Mouse (Mus musculus): Measurements from ENCODE around the gene Vmn2r83. TPM values are rescaled to one million over a fixed set of nuclear protein-coding genes. Genes with fewer than 3 reads are reported as not detected.
"Not testable (repeated sequence)": the region's sequence is repeated elsewhere in the genome, so short reads cannot be mapped to it uniquely, and the experiment has no call there.

Gene Vmn2r83
- total RNA-seq (2022): not detected

GRCm38 (mm10) chr10:79468431-79468830 is at the start of gene Vmn2r83:
TSS of gene Vmn2r83 (plus strand) at chr10:79468731.
- DNase-seq (ENCODE audit: low spot score): no peak

GRCm38 (mm10) chr10:79435141-79435820 is 33.2 kb upstream of the Vmn2r83 start:
- not testable (repeated sequence) for DNase-seq (ENCODE audit: low spot score)

GRCm38 (mm10) chr10:79495886-79496285 is 27.4 kb downstream of the Vmn2r83 start:
- DNase-seq (ENCODE audit: low spot score): no peak

- no peak for DNase-seq (ENCODE audit: low spot score)
These were observed 28.3 kb downstream of the Vmn2r83 start for GRCm38 (mm10) chr10:79496701-79497288.

GRCm38 (mm10) chr10:79502830-79503644 is 34.5 kb downstream of the Vmn2r83 start:
- DNase-seq (ENCODE audit: low spot score): no peak

- no peak for DNase-seq (ENCODE audit: low spot score)
These were observed 38.2 kb downstream of the Vmn2r83 start for GRCm38 (mm10) chr10:79506709-79507108.

GRCm38 (mm10) chr10:79524433-79524832 is 55.9 kb downstream of the Vmn2r83 start:
- no peak for DNase-seq (ENCODE audit: low spot score)

GRCm38 (mm10) chr10:79525456-79526325 is 57.2 kb downstream of the Vmn2r83 start:
- DNase-seq (ENCODE audit: low spot score): no peak

- DNase-seq (ENCODE audit: low spot score): no peak
These were observed 58.3 kb downstream of the Vmn2r83 start for GRCm38 (mm10) chr10:79526661-79527452.

GRCm38 (mm10) chr10:79527453-79527845 is 58.9 kb downstream of the Vmn2r83 start:
- DNase-seq (ENCODE audit: low spot score): no peak

- DNase-seq (ENCODE audit: low spot score): no peak
These were observed 59.5 kb downstream of the Vmn2r83 start for GRCm38 (mm10) chr10:79528081-79528480.

- no peak for DNase-seq (ENCODE audit: low spot score)
These were observed 61.7 kb downstream of the Vmn2r83 start for GRCm38 (mm10) chr10:79530241-79530640.

GRCm38 (mm10) chr10:79530721-79531120 is 62.2 kb downstream of the Vmn2r83 start:
- no peak for DNase-seq (ENCODE audit: low spot score)

GRCm38 (mm10) chr10:79531593-79531992 is 63.1 kb downstream of the Vmn2r83 start:
- no peak for DNase-seq (ENCODE audit: low spot score)

- no peak for DNase-seq (ENCODE audit: low spot score)
These were observed 64.1 kb downstream of the Vmn2r83 start for GRCm38 (mm10) chr10:79532678-79533077.

- peak; percentile 47 for DNase-seq (ENCODE audit: low spot score)
These were observed 64.8 kb downstream of the Vmn2r83 start, which contains the start of gene Plpp2 for GRCm38 (mm10) chr10:79533126-79533911. TSS of gene Plpp2 (minus strand) at chr10:79533796.

- DNase-seq (ENCODE audit: low spot score): no peak
These were observed 65.9 kb downstream of the Vmn2r83 start for GRCm38 (mm10) chr10:79534426-79534825.

GRCm38 (mm10) chr10:79535431-79535830 is 66.9 kb downstream of the Vmn2r83 start:
- no peak for DNase-seq (ENCODE audit: low spot score)

- DNase-seq (ENCODE audit: low spot score): no peak
These were observed 68.0 kb downstream of the Vmn2r83 start for GRCm38 (mm10) chr10:79536461-79537080.
